Mouse (Mus musculus) layer of hippocampus, adult 11-12 months (tissue): ENCODE data around the gene Gm10563.
A peak's percentile ranks its signal among the peaks of the same experiment; 100 is the strongest.

Experiments
- DNase-seq: peaks from one replicate; pipeline ENCODE4 v3.0.0; 2022; ENCODE audit warnings: low spot score

Gm10563 gene

DNA sequence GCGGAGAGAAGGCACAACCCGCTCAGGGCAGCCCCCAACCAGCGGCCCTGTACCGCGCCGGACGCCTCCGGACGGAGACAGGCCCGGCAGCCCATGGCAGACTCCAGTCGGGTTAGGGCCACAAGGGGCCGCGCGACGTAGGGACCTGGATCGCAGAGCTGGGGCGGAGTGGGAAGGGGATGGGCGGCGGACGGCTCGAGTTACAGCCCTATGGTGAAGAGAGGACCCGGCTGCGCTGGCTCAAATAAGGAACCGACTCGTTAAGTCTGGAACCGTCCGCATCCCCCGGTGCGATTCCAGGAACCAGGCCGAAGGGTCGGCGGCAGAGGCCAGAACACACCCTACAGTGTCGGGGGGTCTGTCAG, 7.9 kb upstream of the Gm10563 start, which contains the start of gene Mmp23:
TSS of gene Mmp23 (minus strand) at position 299 of the 365 bp plus-strand sequence.
- DNase-seq = peak; percentile 30

DNA sequence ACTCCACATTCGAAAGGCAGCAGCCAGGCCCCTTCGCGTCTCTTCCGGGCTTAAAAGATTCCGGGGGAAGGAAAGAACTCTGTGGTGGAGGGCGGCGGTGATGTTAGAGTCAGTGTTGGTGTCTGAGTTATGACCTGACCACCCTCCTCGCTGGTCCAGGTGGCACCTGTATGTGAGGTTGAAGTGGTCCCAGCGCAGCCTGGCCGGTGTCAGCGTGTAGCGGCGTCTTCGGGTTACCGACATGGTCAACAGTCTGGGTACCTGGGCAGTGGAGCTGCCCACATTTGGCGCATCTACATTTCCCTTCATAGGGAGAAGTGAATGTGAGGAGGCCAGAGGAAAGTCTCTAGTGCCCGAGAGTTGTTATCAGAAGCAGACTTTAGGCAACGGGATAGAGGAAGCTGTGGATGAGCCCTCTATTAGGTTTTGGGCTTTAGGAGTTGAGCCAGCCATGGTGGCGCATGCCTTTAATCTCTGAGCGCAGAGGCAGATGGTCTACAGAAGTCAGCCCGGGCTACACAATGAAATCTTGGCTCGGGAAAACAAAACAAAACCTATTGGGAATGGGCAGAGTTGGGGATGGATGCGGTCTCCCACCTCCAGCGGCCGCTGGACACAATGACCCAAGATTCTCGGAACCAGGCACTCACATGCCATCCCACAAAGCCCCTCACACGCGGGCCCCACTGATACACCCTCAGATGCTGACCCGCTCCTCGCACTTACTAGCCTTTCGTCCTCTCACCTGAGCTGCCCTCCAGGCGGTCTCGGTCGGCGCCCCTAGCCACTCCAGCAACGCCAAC, 7.3 kb upstream of the Gm10563 start:
- DNase-seq = no peak

DNA sequence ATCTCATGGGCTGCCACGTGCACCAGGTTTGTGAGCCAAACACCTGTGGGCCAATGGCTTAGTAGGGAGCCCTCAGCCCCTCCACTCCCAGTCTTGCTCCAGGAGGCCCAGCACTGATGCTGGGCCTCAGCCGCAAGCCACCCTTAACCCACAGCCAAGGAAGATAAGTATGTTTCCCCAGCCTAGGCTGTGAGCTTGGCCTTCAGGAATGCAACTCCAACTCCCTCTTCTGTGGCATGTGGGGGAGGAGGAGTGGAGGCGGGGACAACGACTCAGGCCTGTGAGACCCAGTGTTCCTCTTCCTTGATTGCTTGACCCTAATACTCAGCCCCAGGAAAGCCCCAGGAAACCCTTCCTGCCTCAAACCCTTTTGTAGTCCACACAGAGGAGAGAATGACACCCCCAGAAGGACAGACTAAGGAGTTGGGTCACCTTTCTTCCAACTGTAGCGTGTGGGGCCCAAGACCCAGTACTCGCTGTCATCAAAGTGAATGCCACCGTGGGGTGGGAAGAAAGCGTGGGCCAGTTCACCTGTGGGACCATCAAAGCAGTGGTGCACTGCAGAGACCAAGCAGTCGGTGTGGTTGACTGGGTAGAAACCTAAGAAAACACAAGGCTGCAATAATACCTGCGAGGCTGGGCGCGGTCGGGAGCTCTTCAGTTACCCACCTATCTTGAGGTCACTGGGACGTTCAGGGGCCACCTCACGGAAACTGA, 6.5 kb upstream of the Gm10563 start:
- no peak for DNase-seq

DNA sequence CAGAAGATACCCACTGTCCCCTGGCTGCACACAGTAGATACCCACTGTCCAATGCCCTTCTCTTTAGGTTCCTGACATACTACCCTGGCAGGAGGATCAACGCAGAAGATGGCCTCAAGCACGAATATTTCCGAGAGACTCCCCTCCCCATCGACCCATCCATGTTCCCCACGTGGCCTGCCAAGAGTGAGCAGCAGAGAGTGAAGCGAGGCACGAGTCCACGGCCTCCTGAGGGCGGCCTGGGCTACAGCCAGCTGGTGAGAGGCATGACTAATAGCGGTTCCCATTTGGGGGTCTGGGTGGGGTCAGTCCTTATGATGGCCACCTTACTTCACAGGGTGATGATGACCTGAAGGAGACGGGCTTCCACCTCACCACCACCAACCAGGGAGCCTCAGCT, 4.1 kb upstream of the Gm10563 start:
- DNase-seq = no peak

DNA sequence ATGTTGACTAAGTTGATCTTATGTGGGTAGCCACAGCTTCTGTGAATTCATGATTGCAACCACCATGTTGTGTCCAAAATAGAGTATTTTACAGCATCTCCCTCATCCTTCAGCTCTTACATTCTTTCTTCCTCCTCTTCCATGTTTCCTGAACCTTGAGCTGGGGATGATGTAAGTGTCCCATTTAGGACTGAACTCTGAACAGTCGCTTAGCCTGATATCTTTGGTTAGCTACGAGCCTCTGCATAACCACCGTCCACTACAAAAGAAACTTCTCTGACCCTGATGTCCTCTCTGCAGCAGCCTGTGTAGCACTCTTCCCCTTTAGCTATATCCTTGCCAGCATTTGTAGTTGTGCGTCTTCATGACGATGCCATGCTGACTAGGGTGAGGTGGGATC, 513 bp upstream of the Gm10563 start:
- DNase-seq = no peak

DNA sequence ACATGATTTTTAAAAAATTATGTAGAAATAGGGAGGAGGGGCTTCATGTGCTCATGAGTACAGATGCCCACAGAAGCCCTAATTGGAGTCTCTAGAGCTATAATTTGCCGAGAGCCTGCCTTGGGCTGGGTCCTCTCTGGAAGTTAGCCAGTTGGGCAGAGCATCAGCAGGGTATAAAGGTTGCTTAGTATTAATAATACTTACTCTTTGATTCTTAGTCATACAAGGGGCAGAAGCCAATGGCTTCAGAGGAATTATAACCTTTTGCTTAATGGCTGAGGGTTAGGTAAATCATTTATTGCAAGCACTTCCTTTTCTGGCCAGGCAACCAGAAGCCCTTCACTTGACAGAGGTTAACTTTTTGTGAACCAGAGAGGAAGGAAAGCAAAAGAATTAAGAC, 1.7 kb downstream of the Gm10563 start:
- DNase-seq = no peak

DNA sequence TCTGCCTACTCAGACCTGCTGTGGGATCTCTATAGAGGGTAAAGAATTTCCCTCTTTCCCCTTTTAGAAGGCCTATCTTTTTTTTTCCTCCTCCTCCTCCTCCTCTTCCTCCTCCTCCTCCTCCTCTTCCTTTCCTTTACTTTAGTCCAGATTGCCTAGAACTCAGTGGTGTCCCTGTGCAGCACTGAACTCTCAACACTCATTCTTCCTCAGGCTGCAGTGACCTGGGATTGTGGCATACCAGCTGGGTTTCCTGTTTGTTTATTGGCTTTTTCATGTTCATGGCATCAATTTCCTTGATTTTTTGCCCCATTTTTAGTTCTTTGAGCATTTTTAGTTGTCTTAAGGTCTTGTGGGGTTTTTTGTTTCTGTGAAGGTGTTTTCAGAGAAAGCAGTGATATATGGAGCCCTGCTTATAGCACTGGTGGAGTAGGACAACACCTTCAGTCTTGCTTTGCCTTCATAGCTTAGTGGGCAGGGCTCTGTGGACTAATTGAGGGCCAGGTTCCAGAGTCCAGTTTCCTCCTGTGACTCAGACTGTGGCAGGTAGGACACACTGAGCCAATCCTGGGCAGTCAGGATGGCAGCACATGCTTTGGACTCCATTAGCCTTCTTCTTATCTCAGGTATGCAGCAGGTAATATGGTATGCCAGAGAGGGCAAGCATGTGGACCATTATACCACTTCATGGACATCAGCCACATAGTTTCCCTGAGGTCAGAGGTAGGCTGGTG, 9.3 kb downstream of the Gm10563 start:
- no peak for DNase-seq

DNA sequence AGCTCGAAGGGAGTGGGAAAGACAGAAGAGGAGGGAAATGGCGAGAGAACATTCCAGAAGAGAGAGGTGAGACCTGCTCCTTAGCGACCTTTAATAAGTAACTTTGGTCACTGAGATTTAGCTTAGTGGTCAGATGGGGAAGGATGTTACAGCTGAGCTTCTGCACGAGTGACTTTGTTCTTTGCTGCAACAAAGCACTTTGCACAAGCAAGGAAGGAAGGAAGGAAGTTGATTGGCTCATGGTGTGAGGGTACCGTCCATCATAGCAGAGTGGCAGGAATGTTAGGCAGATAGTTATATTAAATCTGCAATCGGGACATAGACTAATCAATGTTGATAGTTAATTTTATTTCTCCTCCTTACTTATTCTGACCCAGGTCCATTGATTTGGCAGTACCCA, 14.9 kb downstream of the Gm10563 start:
- DNase-seq = no peak

DNA sequence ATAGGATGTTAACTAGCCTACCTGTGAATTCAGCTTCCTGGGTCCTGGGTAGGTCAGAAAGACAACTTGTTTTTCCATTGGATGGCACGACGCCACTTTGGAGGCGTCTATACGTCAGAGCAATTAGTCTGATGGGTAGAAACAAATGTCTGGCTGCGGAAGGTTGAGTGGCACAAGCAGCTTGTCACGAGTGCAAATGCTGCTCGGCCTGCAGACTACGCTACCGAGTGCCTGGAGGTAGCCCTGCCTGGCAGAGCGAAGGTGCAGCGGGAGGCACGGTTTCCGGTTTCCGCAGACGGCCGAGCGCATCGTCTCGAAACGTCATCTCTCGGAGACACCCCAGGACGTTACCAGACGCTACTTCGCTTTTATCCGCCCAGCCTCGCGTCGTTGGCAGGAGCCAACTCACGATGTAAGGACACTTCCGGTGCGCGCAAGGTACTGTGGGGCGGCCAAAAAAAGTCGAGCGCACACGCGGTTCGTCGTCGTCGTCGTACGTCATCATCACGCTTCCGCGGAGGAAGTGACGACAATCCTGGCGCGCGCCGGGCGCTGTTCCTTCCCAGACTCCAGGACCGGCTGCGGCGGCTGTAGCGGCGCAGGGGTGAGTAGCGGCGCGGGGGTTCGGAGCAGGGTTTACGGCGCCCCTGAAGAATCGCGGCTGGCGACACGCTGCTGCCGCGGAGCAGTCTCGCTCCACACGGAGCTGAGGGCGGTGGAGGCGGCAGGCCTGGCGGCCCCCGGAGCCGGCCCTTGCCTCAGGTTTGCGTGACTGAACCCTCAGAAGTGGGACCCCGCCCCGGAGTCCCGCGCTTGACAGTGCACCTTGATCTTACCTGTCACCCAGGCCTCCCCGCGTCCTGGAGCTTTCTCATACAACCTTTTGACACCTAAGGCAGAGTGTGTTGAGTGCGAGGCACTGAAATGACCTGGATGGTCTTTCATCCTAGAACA, 20.6 kb downstream of the Gm10563 start, which contains the start of gene Cdk11b:
TSS of gene Cdk11b (plus strand) at position 517 of the 954 bp plus-strand sequence.
- DNase-seq = peak; percentile 96

DNA sequence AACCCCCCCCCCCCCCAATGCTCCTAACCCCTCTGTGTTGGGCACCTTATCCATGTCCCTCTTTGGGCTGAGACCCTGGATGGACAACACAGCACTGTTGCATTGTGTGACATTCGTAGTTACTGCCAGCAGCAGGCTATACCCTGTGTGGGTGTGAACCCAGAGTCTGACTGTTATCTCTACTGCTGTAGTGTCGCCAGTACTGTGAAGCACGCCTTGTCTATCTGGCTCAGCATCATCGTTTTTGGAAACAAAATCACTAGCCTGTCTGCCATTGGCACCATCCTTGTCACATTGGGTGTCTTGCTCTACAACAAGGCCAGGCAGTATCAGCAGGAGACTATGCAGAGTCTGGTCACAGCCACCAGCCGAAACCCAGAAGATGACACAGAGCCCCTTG, 26.9 kb downstream of the Gm10563 start:
- peak; percentile 18 for DNase-seq

DNA sequence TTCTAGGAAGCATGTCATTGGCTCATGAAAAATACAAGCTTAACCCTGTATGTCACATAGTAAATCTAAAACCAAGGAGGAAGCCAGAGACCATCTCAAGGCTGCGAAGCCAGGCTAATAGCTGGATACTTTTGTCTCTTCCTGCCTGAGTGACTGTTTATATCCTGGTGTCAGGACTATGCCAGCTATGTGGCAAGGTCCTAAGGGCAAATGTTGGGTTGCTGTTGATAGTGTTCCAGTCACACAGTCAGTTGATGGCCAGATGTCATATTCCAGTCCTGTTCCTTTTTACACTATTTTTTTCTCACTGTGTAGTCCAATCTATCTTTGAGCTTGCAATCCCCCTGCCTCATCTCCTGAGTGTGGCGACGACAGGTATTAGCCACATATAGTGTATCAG, 31.9 kb downstream of the Gm10563 start:
- DNase-seq = no peak

DNA sequence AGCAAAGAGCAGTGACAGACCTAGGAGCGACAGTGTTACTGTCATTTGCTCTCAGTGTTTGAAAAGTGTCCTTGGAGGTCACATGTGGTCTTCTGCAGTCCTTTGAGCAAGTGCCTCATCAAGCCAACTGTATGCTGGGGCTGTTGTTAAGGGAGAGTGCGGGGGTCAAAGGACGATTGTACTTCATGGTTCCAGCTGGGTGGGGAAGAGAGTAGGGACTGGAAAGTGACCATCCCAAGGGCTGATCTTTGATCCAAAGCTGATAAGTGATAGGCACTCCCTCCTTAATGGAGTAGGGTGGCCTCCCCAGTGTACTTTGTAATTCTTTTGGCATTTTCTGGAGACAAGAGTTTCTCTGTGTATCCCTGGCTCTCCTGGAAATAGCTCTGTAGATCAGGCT, 33.3 kb downstream of the Gm10563 start:
- no peak for DNase-seq

DNA sequence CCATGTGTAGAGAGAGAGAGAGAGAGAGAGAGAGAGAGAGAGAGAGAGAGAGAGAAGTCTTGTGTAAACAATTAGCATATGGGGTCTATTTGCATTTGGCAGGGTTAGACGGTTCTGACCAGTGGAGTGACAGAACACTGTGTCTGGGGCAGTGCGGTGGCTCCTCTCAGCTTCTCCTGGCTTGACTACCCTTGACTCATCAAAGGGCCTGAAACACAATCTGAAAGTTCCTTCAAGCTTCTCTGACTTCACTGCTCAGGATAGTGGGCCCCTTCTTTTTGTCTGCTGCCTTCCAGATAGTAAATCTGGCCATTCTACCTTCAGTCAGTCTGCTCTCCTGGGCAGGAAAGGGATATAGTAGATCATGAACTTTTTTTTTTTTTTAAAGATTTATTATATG, 38.4 kb downstream of the Gm10563 start:
- DNase-seq = no peak

DNA sequence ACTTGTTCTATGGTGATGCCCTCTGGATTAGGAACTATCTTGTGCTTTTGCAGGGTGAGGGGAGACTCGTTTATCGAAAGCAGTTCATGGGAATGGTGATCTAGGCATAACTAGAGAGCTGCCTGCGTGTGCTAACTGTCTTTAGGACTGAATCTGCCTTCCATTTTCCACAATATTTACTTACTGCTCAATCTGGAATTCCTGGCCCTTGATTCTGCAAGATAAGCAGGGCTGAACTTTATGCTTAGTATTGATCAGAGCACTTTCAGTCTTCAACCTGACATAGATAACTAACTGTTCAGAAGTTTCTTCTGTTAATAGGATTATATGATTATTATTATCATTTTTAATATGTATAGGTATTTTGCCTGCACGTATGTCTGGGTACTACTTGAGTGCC, 40.1 kb downstream of the Gm10563 start:
- DNase-seq = no peak

DNA sequence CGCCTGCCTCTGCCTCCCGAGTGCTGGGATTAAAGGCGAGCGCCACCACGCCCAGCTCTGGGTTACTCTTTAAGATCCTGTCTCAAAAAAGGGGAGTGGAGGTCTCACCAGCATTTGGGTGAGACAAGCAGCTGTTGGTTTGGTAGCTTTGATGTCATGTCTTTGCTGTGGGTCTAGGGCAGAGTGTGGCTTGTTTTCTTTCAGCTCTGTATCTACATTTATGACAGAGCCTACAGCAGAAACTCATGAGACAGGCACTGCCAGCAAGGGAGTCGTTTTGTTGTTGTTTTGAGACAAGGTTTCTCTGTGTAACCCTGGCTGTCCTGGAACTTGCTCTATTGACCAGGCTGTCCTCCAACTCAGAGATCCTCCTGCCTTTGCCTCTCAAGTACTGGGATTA, 41.4 kb downstream of the Gm10563 start:
- no peak for DNase-seq

DNA sequence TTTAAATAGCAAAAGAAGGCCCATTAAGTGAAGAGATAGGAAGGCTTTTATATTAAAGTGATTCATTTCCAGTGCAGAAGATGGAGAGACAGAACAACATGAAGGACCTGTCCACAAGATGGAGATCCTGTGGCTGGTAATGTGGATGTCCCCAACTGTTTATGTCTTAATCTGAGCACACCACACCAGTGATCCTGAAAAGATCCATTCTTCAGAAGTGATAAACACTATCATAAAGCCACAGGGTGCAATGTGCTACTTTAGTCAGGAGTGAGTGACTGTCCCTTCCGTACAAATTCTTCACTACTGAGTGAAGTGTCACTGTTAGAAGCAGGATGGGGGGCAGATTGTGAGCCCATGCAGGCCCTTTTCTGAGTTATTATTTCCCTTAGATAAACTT, 42.5 kb downstream of the Gm10563 start:
- DNase-seq = no peak

DNA sequence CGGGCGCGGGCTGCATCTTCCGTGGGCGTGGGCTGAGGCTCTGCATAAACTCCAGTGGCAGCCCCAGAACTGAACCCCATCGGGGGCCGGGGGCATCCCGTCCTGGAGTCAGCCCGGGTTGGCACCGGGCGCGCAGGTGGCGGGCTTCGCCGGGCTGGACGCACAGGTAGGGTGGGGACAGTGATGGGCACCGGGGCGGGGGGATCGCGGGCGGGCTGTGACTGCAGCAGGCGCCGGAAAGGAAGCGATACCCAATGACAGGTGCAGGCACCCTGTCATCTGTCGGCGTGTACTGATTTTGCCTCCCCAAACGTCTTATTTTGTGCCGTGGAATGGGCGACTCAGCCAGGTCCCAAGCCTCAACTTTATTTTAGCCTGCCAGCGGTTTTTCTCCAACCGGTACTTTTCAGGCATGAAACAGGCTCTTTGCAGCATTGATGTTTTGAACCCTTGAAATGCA, 43.2 kb downstream of the Gm10563 start:
- DNase-seq = no peak

DNA sequence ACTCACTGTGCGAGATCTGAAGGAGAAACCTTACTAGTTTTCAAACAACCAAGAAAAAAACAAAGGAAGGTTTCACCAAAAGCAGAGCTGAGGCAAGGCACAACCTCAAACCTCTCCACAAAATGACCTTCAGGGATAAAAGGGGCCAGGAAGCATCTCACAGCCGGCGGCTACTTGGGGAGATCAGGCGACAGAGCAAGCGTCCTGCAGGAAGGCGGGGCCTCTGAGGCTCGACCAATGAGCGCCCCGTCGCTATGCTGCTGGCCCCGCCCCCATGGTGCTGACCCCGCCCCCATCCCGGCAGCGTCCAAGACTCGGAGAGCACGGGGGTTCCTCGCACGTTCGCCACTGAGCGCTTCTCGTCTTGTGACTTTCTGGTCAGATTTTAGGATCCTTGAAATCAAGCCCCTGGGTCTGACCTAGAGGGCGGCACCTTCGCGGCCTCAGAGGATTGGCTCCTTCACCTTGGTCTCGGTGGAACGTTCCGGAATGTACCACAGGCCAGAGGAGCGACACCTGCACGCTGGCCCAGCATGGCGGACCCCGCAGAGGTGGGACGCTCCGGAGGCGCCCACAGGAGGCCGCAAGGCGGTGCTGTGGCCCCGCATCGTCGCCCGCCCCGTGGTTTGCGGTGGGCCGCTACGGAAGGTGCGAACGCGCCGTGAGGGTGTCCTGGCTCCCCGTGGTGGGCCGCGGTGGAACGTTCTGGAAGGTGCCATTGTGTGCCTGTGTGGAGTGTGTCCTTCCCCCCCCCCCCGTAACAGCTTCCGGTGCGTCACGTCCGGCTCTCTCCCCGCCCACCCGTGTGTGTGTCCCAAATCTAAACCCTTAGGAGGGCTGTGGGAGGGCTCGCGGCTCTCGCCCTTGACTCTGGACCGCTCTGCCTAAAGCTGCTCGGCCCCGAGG, 43.9 kb downstream of the Gm10563 start, which contains the start of gene Slc35e2:
TSS of gene Slc35e2 (plus strand) at position 326 of the 906 bp plus-strand sequence.
- peak; percentile 93 for DNase-seq

DNA sequence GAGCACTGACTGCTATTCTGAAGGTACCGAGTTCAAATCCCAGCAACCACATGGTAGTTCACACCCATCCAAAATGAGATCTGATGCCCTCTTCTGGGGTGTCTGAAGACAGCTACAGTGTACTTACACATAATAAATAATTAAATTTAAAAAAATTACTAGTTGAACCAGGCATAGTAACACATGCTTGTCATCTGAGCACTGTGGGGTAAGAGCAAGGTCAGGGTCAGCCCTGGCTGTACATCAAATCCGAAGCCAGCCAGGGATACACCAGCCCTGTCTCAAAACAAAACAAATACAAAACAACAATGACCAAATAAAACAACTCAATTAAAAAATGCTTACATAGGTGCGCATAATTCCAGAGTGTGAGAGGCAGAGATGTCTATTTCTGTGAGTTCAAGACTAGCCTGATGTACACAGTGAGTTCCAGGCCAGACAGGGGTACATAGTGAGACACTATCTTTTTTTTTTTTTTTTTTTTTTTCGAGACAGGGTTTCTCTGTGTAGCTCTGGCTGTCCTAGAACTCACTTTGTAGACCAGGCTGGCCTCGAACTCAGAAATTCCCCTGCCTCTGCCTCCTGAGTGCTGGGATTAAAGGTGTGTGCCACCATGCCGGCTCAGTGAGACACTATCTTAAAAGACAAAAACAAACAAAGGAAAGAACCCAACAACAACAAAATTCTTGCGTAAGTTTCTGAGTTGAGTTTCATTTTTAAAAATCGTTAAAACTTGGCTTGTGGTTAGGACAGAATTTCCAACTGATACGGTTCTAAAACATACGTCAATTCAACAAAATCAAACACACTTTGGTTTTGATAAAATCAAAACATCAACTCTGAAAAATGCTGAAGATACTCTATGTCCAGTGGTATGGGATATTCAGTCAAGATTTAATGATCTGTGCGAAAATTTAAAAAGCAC, 45.0 kb downstream of the Gm10563 start:
- no peak for DNase-seq
